Mouse (Mus musculus) lung, adult 2 months (tissue): Measurements from ENCODE around the gene Ptprd. TPM values are rescaled to one million over a fixed set of nuclear protein-coding genes. Genes with fewer than 3 reads are reported as not detected.

Source experiments
- DNase-seq: peaks from one replicate; pipeline ENCODE4 v3.0.0; 2022
- H3K4me1 ChIP-seq: fragments of 200-500 bp; 2 replicates; pipeline ENCODE4 v1.6.1; 2011; ENCODE audit warnings: low read length; ENCODE audit not compliant: control insufficient read depth, insufficient read depth
- H3K4me3 ChIP-seq: fragments of 200-500 bp; replicated peaks from 2 replicates; pipeline ENCODE3; 2011; ENCODE audit warnings: low read depth, mild to moderate bottlenecking, control low read depth, low read length; ENCODE audit errors: extremely low read depth
- CTCF ChIP-seq: fragments of 200-500 bp; IDR thresholded peaks from 2 replicates; pipeline ENCODE4 v1.5.1; 2011; ENCODE audit warnings: mild to moderate bottlenecking, low read length, control low read depth; ENCODE audit not compliant: insufficient read depth
- POLR2A ChIP-seq: fragments of 200-500 bp; IDR thresholded peaks from 2 replicates; pipeline ENCODE4 v1.6.1; 2011; ENCODE audit warnings: low read depth, mild to moderate bottlenecking, control low read depth, low read length, borderline replicate concordance; ENCODE audit errors: extremely low read depth
- WGBS: fragments of 180-500 bp; shearing (Covaris S2); methylation state at CpG from one replicate; pipeline ENCODE4 v1.1.7; 2018; 5-methylcytosine and 5-hydroxymethylcytosine counted together
- polyA plus RNA-seq: library from polyadenylated mRNA; depleted of rRNA; stranded (reverse); fragments of >200 nt; gene quantifications from 2 replicates; pipeline ENCODE4 v1.2.3, GENCODE M21; 2012

Gene Ptprd
- polyA plus RNA-seq, 1 experiment = 13.4 TPM

DNA sequence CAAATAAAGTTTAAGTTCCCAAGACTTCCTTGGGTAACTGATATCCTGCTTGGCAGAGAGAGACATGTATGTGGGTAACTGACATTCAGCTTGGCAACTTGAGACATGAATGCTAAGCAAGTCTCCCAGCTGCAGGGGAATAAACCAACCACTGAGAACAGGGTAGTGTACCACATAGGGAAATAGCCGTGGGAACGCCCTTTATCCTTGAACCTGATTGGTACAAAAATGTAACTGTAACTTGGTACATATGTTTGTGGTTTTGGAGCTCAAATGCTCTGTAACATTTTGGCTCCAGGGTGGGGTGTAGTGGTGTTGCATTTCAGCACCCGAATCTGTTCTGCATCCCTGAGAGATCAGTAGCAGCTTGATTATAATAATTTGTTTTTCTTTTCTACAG is 1444.8 kb downstream of the Ptprd start:
- TF ChIP-seq POLR2A = no peak
- TF ChIP-seq CTCF = no peak
- no peaks in the 10 kb centered on the region for H3K4me1 ChIP-seq
- no peak for DNase-seq
- H3K4me3 ChIP-seq = no peak overlapping the region
- 80% methylated on average over 3 of the region's 3 CpGs for WGBS

DNA sequence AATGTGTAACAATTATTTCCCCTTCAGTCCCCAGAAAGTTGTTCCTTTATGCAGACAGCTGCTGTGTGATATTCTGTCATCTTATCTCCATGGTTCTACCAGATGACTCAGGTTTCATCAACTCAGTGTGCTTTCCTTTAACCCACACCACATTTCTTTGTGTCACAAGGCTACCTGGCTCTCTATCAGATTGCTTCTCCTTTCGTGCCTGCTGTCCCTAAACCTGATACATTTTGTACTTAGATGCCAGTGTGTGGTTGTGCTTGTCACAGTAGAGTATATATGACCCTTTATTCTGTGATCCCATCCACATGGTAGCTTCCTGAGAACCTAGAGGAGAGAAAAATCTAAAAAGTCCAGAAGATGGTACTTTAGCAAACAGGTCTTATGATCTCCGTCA is 1445.3 kb downstream of the Ptprd start:
- no peak for DNase-seq
- TF ChIP-seq POLR2A = no peak
- no peak for TF ChIP-seq CTCF
- Histone ChIP-seq H3K4me1 (no peaks in the 10 kb centered on the region), H3K4me3 (no peak overlapping the region)
- WGBS = 82% methylated on average over 2 of the region's 2 CpGs

DNA sequence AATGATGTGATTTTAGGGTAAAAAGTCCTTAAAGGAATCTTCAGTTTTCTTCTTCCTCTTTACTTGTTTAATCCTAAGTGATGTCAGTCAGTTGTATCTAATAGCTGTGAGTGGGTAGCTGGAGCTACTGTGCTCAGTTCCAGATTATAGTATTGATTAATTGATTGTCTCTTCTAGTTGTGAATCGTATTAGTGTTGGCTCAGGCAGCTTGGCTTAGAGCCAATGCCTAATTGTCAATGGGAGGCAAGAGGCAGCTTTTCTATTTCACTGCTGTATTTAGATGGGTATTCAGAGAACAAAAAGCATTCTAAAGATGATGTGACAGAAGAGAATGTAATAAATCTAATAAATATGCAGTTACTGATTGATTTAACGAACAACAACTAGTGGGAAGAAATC is 1461.1 kb downstream of the Ptprd start:
- no peak for DNase-seq
- H3K4me3 ChIP-seq = no peak overlapping the region

DNA sequence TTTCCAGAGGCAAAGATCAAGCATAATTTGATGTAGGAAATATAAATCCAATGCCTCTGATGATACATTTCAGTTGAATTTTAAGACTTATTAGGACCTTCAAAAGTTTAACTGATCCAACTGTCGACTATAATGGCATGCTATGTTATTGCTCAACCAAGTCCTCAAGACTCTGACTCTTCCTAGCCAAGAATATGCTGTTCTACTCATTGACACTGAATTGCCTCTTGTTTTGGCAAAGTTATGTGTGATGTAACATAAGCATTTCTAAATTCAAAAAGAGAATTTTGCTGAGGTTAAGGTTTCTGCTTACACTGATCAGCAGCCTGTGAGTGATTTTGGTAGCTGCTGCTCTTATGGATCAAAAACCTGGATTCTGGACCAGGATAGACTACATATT is 1475.9 kb downstream of the Ptprd start:
- H3K4me3 ChIP-seq = no peak overlapping the region
- TF ChIP-seq POLR2A = no peak
- WGBS = 42% methylated on average over 1 of the region's 1 CpGs
- DNase-seq = no peak
- no peaks in the 10 kb centered on the region for H3K4me1 ChIP-seq

More for the DNA sequence above, 1461.1 kb downstream of the Ptprd start:
- TF ChIP-seq POLR2A (no peak), CTCF (no peak)
- 40% methylated on average over 2 of the region's 2 CpGs for WGBS
- H3K4me1 ChIP-seq = no peaks in the 10 kb centered on the region

DNA sequence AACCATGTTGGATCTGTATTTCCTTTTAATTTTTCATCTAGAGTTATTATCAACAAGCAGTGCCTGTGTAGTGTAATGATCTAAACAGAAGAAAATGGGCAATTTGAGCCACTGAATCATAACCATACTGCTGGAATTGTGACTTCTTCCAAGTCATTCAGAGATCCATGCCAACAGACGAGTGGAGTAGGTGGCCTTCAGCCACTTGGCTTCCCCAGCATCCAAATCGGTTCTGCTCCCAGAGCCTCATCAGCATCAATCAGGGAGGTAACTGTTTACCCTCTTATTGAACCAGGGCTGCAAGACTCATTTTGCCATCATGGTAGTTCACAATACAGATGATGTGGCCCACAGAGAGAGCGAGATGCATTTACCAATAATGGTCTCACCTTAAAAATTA is 1536.0 kb downstream of the Ptprd start:
- Histone ChIP-seq H3K4me3 (no peak overlapping the region), H3K4me1 (no peaks in the 10 kb centered on the region)
- TF ChIP-seq CTCF (no peak), POLR2A (no peak)
- WGBS = 79% methylated on average over 3 of the region's 3 CpGs
- DNase-seq = no peak

DNA sequence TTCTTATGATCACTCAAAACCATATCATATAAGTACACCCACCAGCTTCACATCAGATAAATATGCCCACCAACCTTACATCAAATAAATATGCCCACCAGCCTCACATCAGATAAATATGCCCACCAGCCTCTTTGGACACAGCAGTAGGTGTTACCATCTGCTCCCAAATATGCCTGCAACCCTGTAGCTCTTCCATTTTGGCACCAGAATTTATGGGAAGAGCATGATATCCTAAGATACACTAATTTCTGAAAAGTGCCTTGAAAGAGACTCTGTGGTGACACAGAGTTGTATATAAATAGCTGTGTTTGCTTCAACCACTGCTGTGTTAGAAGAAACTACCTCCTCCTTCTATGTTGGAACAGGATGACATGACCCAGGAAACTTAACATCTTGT is 1538.5 kb downstream of the Ptprd start:
- no peaks in the 10 kb centered on the region for H3K4me1 ChIP-seq
- TF ChIP-seq POLR2A (no peak), CTCF (no peak)
- H3K4me3 ChIP-seq = no peak overlapping the region
- no peak for DNase-seq

DNA sequence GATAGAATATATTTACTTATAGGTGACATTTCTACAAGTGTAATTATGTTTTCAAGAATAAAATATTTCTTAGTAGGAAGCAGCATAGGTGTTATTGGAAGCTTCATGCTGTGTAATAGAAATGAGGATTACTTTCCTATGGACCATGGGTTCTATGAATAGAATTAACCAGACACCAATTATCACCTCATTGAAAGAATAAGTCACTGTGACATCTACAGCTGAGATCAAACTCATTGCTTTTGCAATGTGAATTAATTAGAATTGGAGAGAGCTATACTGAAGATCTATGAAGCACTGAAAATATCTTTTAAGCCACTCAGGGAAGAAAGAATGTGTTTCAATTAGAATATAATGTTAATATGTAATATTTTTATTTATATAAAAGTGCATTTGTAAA is 1539.1 kb downstream of the Ptprd start:
- TF ChIP-seq POLR2A (no peak), CTCF (no peak)
- Histone ChIP-seq H3K4me3 (no peak overlapping the region), H3K4me1 (no peaks in the 10 kb centered on the region)
- no peak for DNase-seq

DNA sequence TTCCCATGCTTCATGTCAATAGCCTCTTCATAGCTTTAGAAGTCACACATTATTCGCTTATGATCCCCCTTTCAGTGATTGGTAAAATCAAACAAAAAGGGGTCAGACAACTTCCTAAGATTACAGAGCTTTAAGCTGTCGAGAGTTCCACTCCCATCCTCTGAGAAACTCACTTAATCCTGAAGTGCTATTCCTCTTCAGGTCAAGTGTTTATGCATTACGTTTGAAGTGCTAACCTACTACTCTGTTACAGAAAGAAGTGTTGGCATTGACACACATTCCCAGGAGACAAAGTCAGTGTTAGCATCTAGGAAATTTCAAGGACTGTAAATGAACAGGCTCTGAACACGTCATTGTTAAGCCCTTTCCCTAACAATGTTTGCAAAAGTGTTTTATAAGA is 1550.0 kb downstream of the Ptprd start:
- no peak overlapping the region for H3K4me3 ChIP-seq
- no peaks in the 10 kb centered on the region for H3K4me1 ChIP-seq
- WGBS = 58% methylated on average over 4 of the region's 4 CpGs
- TF ChIP-seq CTCF (no peak), POLR2A (no peak)
- DNase-seq = no peak

DNA sequence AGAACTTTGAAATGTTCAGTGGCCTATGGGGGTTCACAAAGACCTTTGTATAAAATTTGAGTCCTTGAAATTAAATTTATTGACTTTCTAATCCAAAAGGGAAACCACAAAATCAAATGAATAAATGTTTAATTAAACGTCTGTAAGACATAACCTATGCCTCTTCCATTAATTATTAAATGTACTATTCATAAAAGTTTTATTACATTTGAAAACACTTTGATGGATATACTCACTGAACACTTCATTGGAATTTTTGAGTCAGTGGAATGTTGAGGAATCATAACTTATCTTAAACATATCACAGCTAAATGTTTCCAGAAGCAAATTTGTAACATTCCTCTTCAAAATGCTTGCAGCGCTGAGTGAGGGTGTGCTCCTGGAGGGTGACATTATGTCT is 1551.6 kb downstream of the Ptprd start:
- TF ChIP-seq CTCF = no peak
- no peak for TF ChIP-seq POLR2A
- 70% methylated on average over 2 of the region's 2 CpGs for WGBS
- Histone ChIP-seq H3K4me1 (no peaks in the 10 kb centered on the region), H3K4me3 (no peak overlapping the region)
- DNase-seq = no peak

DNA sequence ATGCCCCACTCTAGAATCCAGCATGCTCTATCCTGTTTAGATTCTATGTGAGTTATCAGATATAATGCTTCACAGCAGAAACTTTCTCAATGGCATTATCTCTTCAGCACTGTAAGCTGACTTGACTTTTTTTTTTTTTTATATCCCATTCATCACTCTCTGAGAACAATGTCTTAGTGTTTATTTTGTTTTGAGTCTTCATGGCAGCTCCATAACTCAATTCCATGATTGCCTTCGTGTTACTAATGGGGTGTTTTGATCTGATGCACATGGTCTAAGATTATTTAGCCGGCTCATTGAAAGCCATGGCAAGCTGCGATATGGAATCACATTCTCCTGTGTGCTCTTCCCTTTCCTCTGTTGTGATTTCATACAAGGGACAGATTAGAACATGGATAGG is 1555.0 kb downstream of the Ptprd start:
- no peak for DNase-seq
- Histone ChIP-seq H3K4me1 (no peaks in the 10 kb centered on the region), H3K4me3 (no peak overlapping the region)
- TF ChIP-seq CTCF = no peak
- no peak for TF ChIP-seq POLR2A
- 32% methylated on average over 3 of the region's 3 CpGs for WGBS

DNA sequence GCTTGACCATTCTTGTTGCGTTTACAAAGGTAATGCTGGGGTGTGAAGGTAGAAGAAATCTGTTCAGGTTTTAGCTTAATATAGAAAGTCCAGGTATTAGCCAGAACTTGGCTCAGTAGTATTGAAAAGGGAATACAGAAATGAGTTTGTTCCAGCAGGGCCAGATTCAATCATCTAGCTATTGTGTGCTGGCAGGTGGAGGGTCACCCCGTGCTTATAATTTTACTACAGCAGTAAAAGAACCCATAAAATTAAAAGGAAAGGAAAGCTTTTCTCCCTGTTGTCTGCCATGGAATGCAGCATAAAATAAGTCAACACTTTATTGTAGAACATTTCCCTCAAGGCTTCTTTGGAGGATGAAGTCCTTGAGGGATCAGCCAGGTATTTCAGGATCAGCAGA is 1558.8 kb downstream of the Ptprd start:
- DNase-seq = no peak
- H3K4me3 ChIP-seq = no peak overlapping the region
- WGBS = 98% methylated on average over 2 of the region's 2 CpGs
- no peaks in the 10 kb centered on the region for H3K4me1 ChIP-seq
- TF ChIP-seq CTCF (no peak), POLR2A (no peak)
